Mouse (Mus musculus) myocyte (in vitro differentiated cells): ENCODE measurements around the gene Arvcf. TPM values are rescaled to one million over a fixed set of nuclear protein-coding genes. Genes with fewer than 3 reads are reported as not detected.

ENCODE experiments used
- H3K27me3 ChIP-seq: one replicate; pipeline ENCODE4 v1.6.1; 2011; ENCODE audit not compliant: control insufficient read depth, insufficient read depth, insufficient read length
- H3K36me3 ChIP-seq: one replicate; pipeline ENCODE4 v1.6.1; 2011; ENCODE audit not compliant: control insufficient read depth, insufficient read depth
- H3K4me2 ChIP-seq: one replicate; pipeline ENCODE4 v1.6.1; 2011; ENCODE audit warnings: low read depth, control low read depth
- H3K4me3 ChIP-seq: one replicate; pipeline ENCODE4 v1.5.1; 2011; ENCODE audit warnings: mild to moderate bottlenecking, control low read depth, moderate library complexity
- H3K79me2 ChIP-seq: one replicate; pipeline ENCODE4 v1.6.1; 2011; ENCODE audit not compliant: control insufficient read depth, insufficient read depth
- H3ac ChIP-seq: one replicate; pipeline ENCODE4 v1.6.1; 2011; ENCODE audit not compliant: control insufficient read depth, insufficient read length
- CEBPB ChIP-seq: IDR thresholded peaks from 2 replicates; pipeline ENCODE4 v1.6.1; 2011; ENCODE audit warnings: mild to moderate bottlenecking, moderate library complexity; ENCODE audit not compliant: poor library complexity, insufficient read depth, severe bottlenecking
- E2F4 ChIP-seq: IDR thresholded peaks from one replicate; pipeline ENCODE4 v1.6.1; 2011; ENCODE audit warnings: mild to moderate bottlenecking, control low read depth, moderate library complexity; ENCODE audit not compliant: insufficient read depth
- MAX ChIP-seq: IDR thresholded peaks from one replicate; pipeline ENCODE4 v1.6.1; 2011; ENCODE audit warnings: low read depth, mild to moderate bottlenecking, control low read depth
- MYOD1 ChIP-seq, 3 experiments: IDR thresholded peaks; one replicate each; pipeline ENCODE4 v1.6.1; 2011; ENCODE audit warnings: control low read depth in 2 of 3, low read depth in 2 of 3, mild to moderate bottlenecking in 2 of 3, moderate library complexity in 1 of 3; ENCODE audit not compliant: insufficient read length in 2 of 3, control insufficient read depth in 1 of 3
- MYOG ChIP-seq, 3 experiments: IDR thresholded peaks; one replicate each; pipeline ENCODE4 v1.6.1; 2011; ENCODE audit warnings: control low read depth in 2 of 3, low read depth in 2 of 3, mild to moderate bottlenecking in 2 of 3; ENCODE audit not compliant: insufficient read length in 2 of 3, control insufficient read depth in 1 of 3, insufficient read depth in 1 of 3
- POLR2A ChIP-seq: IDR thresholded peaks from one replicate; pipeline ENCODE4 v1.6.1; 2011; ENCODE audit warnings: low read depth, mild to moderate bottlenecking, control low read depth, moderate library complexity; ENCODE audit not compliant: insufficient read length
- POLR2AphosphoS2 ChIP-seq: IDR thresholded peaks from one replicate; pipeline ENCODE4 v1.6.1; 2011; ENCODE audit warnings: low read depth, control low read depth; ENCODE audit not compliant: insufficient read length
- REST ChIP-seq: IDR thresholded peaks from one replicate; pipeline ENCODE4 v1.6.1; 2011; ENCODE audit warnings: mild to moderate bottlenecking, control low read depth, moderate library complexity; ENCODE audit not compliant: insufficient read depth, insufficient read length
- SRF ChIP-seq: IDR thresholded peaks from one replicate; pipeline ENCODE4 v1.6.1; 2011; ENCODE audit warnings: low read depth; ENCODE audit not compliant: control insufficient read depth, insufficient read length
- TCF12 ChIP-seq: IDR thresholded peaks from one replicate; pipeline ENCODE4 v1.6.1; 2011; ENCODE audit warnings: mild to moderate bottlenecking, control low read depth; ENCODE audit not compliant: poor library complexity, insufficient read depth, severe bottlenecking
- TCF3 ChIP-seq: IDR thresholded peaks from one replicate; pipeline ENCODE4 v1.6.1; 2011; ENCODE audit warnings: low read depth, control low read depth; ENCODE audit not compliant: insufficient read length
- USF1 ChIP-seq: IDR thresholded peaks from one replicate; pipeline ENCODE4 v1.6.1; 2011; ENCODE audit warnings: low read depth, mild to moderate bottlenecking, control low read depth, moderate library complexity
- polyA plus RNA-seq: library from polyadenylated mRNA; unstranded; fragments of >200 nt; fragmentation: generic; extraction: Trizol; gene quantifications from one replicate; pipeline ENCODE4 v1.2.1, GENCODE M21; 2012; ENCODE audit warnings: missing spikeins

Gene Arvcf
- polyA plus RNA-seq, 1 experiment = 7.6 TPM

DNA sequence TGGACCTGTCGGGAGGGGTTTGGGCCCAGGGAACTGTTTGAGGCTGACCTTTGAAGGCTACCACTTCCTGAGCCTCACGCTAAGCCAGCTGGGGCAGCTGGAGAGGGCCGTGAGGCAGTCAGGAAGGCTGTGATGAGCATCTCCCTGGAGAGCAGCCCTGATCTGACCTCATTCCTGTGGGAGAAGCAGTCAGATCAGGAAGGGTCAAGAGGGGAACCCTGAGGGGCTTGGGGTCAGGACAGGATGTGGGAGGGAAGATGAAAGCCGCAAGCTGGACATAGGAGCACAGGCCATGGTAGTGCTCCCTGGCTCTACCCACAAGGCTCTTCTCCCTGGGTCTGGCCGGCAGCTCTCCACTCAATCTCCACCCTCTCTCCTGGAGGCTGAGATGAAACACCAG, 105.9 kb downstream of the Arvcf start:
- no peak for TF ChIP-seq TCF3
- TF ChIP-seq TCF12 = no peak
- TF ChIP-seq POLR2AphosphoS2 = no peak
- no peak for TF ChIP-seq CEBPB
- TF ChIP-seq REST = no peak
- TF ChIP-seq E2F4 = no peak

GRCm38 (mm10) chr16:18455407-18455806, 107.4 kb downstream of the Arvcf start:
- no peak for TF ChIP-seq POLR2AphosphoS2
- no peak for TF ChIP-seq REST
- no peak for TF ChIP-seq TCF3
- no peak for TF ChIP-seq SRF
- no peak for TF ChIP-seq POLR2A
- TF ChIP-seq CEBPB = no peak
- TF ChIP-seq USF1 = no peak
- TF ChIP-seq MAX = no peak
- TF ChIP-seq TCF12 = no peak
- no peak for TF ChIP-seq MYOG (IDR thresholded peaks at IDR 0.05; ENCODE audit: control insufficient read depth in 1 of 3, insufficient read depth in 1 of 3, insufficient read length in 2 of 3, low read depth in 2 of 3)
- TF ChIP-seq E2F4 = no peak
- TF ChIP-seq MYOD1 (IDR thresholded peaks at IDR 0.05; ENCODE audit: control insufficient read depth in 1 of 3, insufficient read length in 2 of 3, low read depth in 2 of 3) = no peak
- Histone ChIP-seq H3K79me2 (no peaks in the 10 kb centered on the region), H3K4me2 (no peak overlapping the region), H3K27me3 (no peaks in the 10 kb centered on the region), H3K36me3 (no peaks in the 10 kb centered on the region), H3K4me3 (no peak overlapping the region), H3ac (no peak overlapping the region)

More for the DNA sequence above, 105.9 kb downstream of the Arvcf start:
- no peak overlapping the region for H3K4me2 ChIP-seq
- H3K36me3 ChIP-seq = no peaks in the 10 kb centered on the region
- H3ac ChIP-seq = no peak overlapping the region
- no peaks in the 10 kb centered on the region for H3K79me2 ChIP-seq
- H3K4me3 ChIP-seq = no peak overlapping the region
- H3K27me3 ChIP-seq = no peaks in the 10 kb centered on the region

Other genes with a start within 250 kb of the Arvcf start
- 0.26 TPM for gene Rtn4r, start 220.5 kb upstream of the Arvcf start, polyA plus RNA-seq
- not detected for gene Ccdc188, start 130.3 kb upstream of the Arvcf start, polyA plus RNA-seq
- gene Zdhhc8, start 113.0 kb upstream of the Arvcf start, polyA plus RNA-seq = 26.1 TPM
- gene Trmt2a, start 99.5 kb upstream of the Arvcf start, polyA plus RNA-seq = 47.8 TPM
- gene Ranbp1, start 99.5 kb upstream of the Arvcf start, polyA plus RNA-seq = 150 TPM
- 0.08 TPM for gene Gm49776, start 89.9 kb upstream of the Arvcf start, polyA plus RNA-seq
- 11.9 TPM for gene Dgcr8, start 58.9 kb upstream of the Arvcf start, polyA plus RNA-seq
- gene Tango2, start 79 bp upstream of the Arvcf start, polyA plus RNA-seq = 22.2 TPM
- gene Txnrd2, start 78.2 kb downstream of the Arvcf start, polyA plus RNA-seq = 21.3 TPM
- gene Comt, start 78.7 kb downstream of the Arvcf start, polyA plus RNA-seq = 93.6 TPM
- 6.6 TPM for gene Gnb1l, start 150.5 kb downstream of the Arvcf start, polyA plus RNA-seq
- 2.7 TPM for gene Rtl10, start 150.7 kb downstream of the Arvcf start, polyA plus RNA-seq
- gene Tbx1, start 242.5 kb downstream of the Arvcf start, polyA plus RNA-seq = 16.9 TPM